Mouse (Mus musculus) limb, embryonic 12.5 days (tissue): ENCODE measurements around the gene Slco3a1. TPM values are rescaled to one million over a fixed set of nuclear protein-coding genes. Genes with fewer than 3 reads are reported as not detected.

Source experiments
- ATAC-seq: fragments of 200-750 bp; cut with Nextera tagmentation; 2 replicates; pipeline ENCODE4 v1.8.0; 2017; ENCODE audit warnings: low read depth, moderate TSS enrichment; ENCODE audit not compliant: insufficient number of reproducible peaks, insufficient read depth, low FRiP score, low TSS enrichment
- H3K27ac ChIP-seq: fragments of 300-500 bp; sonication (generic); 2 replicates; pipeline ENCODE4 v1.5.1; 2016; ENCODE audit warnings: mild to moderate bottlenecking, moderate library complexity
- H3K27me3 ChIP-seq: fragments of 300-500 bp; sonication (generic); 2 replicates; pipeline ENCODE4 v1.6.1; 2016; ENCODE audit warnings: mild to moderate bottlenecking, moderate library complexity
- H3K36me3 ChIP-seq: fragments of 300-500 bp; sonication (generic); 2 replicates; pipeline ENCODE4 v1.6.1; 2016; ENCODE audit warnings: mild to moderate bottlenecking, moderate library complexity
- H3K4me1 ChIP-seq: fragments of 300-500 bp; sonication (generic); replicated peaks from 2 replicates; pipeline ENCODE4 v1.6.1; 2016
- H3K4me2 ChIP-seq: fragments of 300-500 bp; sonication (generic); 2 replicates; pipeline ENCODE4 v1.6.1; 2016; ENCODE audit warnings: mild to moderate bottlenecking, moderate library complexity
- H3K4me3 ChIP-seq: fragments of 300-500 bp; sonication (generic); replicated peaks from 2 replicates; pipeline ENCODE4 v1.5.1; 2016; ENCODE audit warnings: mild to moderate bottlenecking
- H3K9ac ChIP-seq: fragments of 300-500 bp; sonication (generic); replicated peaks from 2 replicates; pipeline ENCODE4 v1.6.1; 2016; ENCODE audit warnings: mild to moderate bottlenecking, moderate library complexity
- H3K9me3 ChIP-seq: fragments of 300-500 bp; sonication (generic); 2 replicates; pipeline ENCODE4 v1.6.1; 2016; ENCODE audit warnings: mild to moderate bottlenecking, moderate library complexity
- WGBS: fragments of 180-500 bp; shearing (Covaris S2); methylation state at CpG from one replicate; pipeline ENCODE4 v1.1.7; 2016; 5-methylcytosine and 5-hydroxymethylcytosine counted together
- polyA plus RNA-seq: library from polyadenylated mRNA; unstranded; fragments of >200 nt; fragmentation: Nextera tagmentation; extraction: Ambion mirVana; gene quantifications from 2 replicates; pipeline ENCODE4 v1.2.1, GENCODE M21; 2016

Slco3a1 gene
- polyA plus RNA-seq, 1 experiment from 2014 or later, result 8.2 TPM

- Histone ChIP-seq H3K9ac (no peak overlapping the region), H3K9me3 (no peaks in the 10 kb centered on the region), H3K36me3 (no peaks in the 10 kb centered on the region), H3K27ac (no peak overlapping the region), H3K4me1 (no peaks in the 10 kb centered on the region; the same call in 1 of the 2 replicates), H3K4me3 (no peak overlapping the region), H3K27me3 (peaks cover 11% of the 10 kb centered on the region; the same call in 1 of the 2 replicates), H3K4me2 (no peak overlapping the region)
- no peak for ATAC-seq
- WGBS, result 17% methylated on average over 4 of the region's 4 CpGs
These were observed 189.0 kb downstream of the Slco3a1 start for GRCm38 (mm10) chr7:74365623-74366022.

- Histone ChIP-seq H3K27me3 (0 out of 2 replicates have a peak, but pooled peaks cover 6% of the 10 kb centered on the region), H3K9me3 (no peaks in the 10 kb centered on the region), H3K9ac (no peak overlapping the region), H3K4me3 (no peak overlapping the region), H3K36me3 (no peaks in the 10 kb centered on the region), H3K4me1 (no peaks in the 10 kb centered on the region; the same call in 1 of the 2 replicates), H3K4me2 (no peak overlapping the region), H3K27ac (no peak overlapping the region)
- 69% methylated on average over 3 of the region's 3 CpGs for whole genome bisulfite sequencing
- no peak for ATAC-seq
These were observed 189.6 kb downstream of the Slco3a1 start for GRCm38 (mm10) chr7:74364956-74365355.

GRCm38 (mm10) chr7:74363440-74363839, 191.1 kb downstream of the Slco3a1 start:
- Histone ChIP-seq H3K9me3 (no peaks in the 10 kb centered on the region), H3K4me1 (no peaks in the 10 kb centered on the region; the same call in 1 of the 2 replicates), H3K4me3 (no peak overlapping the region), H3K4me2 (no peak overlapping the region), H3K27ac (no peak overlapping the region), H3K9ac (no peak overlapping the region), H3K27me3 (0 out of 2 replicates have a peak, but pooled peaks cover 3% of the 10 kb centered on the region), H3K36me3 (no peaks in the 10 kb centered on the region)
- 74% methylated on average over 2 of the region's 2 CpGs for WGBS
- ATAC-seq, result no peak

GRCm38 (mm10) chr7:74361677-74362076, 192.9 kb downstream of the Slco3a1 start:
- WGBS, result 85% methylated on average over 2 of the region's 2 CpGs
- no peak for ATAC-seq
- Histone ChIP-seq H3K36me3 (no peaks in the 10 kb centered on the region), H3K9ac (no peak overlapping the region), H3K9me3 (no peaks in the 10 kb centered on the region), H3K4me1 (no peaks in the 10 kb centered on the region; the same call in 1 of the 2 replicates), H3K4me2 (no peak overlapping the region), H3K4me3 (no peak overlapping the region), H3K27me3 (no peaks in the 10 kb centered on the region), H3K27ac (no peak overlapping the region)

DNA sequence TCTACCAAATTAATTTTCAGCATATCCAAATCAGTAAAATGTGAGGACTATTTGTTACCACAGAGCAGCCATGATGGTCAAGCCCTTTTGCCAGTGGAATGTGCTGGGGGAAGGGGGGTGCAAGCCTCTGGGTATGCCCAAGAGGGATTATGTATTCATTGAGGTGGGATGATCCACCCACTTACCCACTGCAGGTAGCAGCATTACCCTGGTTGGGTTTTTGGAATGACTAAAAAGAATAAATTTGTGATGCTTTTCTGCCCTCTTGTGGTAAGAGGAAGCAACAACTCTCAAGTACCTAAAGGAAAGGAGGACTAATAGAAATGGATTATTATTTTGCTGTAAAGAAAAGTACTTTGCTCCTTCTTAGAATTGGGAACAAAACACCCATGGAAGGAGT, 197.6 kb downstream of the Slco3a1 start:
- Histone ChIP-seq H3K9ac (no peak overlapping the region), H3K27me3 (no peaks in the 10 kb centered on the region), H3K4me3 (no peak overlapping the region), H3K4me2 (no peak overlapping the region), H3K36me3 (no peaks in the 10 kb centered on the region), H3K9me3 (no peaks in the 10 kb centered on the region), H3K27ac (no peak overlapping the region), H3K4me1 (peaks cover 20% of the 10 kb centered on the region)
- ATAC-seq, result no peak

- Histone ChIP-seq H3K9me3 (no peaks in the 10 kb centered on the region), H3K27ac (peak overlapping the region; percentile 78), H3K9ac (no peak overlapping the region), H3K4me3 (no peak overlapping the region), H3K27me3 (no peaks in the 10 kb centered on the region), H3K4me2 (no peak overlapping the region), H3K4me1 (peaks cover 20% of the 10 kb centered on the region), H3K36me3 (no peaks in the 10 kb centered on the region)
- ATAC-seq, result no peak
- 46% methylated on average over 8 of the region's 8 CpGs for WGBS
These were observed 199.9 kb downstream of the Slco3a1 start for GRCm38 (mm10) chr7:74354527-74355256.

DNA sequence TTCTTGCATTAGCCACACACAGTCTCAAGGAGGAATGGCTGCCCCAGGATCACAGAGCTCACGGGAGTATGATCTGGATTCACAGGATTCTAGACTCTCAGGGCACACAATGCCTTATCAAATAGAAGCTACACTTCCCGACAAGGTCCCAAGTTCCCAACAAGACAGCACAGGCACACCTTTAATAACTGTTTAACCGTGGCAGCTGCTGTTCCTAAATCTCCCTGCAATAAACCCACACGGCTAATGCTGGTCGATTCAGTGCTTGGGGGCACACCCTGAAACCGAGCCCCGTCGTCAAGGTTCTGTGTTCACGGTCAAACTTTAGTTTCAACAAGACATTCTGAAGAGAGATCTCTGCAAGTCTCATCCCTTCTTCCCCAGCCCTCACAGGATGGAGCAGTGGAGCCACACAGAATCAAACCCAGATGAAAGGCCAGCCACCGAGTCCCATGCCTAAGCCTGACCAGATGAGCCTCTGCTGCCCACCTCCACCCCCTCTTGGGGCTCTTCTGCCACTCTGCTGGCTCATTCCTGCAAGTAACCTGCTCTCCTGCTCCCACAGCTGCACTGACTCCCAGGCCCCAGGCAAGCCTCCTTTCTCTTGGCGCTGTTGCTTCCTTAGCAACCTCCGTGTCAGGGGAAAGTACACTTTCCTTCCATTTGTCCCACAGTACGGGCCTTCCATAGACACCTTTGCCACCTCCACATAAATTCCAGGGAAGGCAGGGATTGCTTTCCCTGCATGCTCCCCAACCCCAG, 200.7 kb downstream of the Slco3a1 start:
- Histone ChIP-seq H3K36me3 (no peaks in the 10 kb centered on the region), H3K9ac (no peak overlapping the region), H3K4me2 (0 out of 2 replicates have a peak overlapping the region, but pooled peaks have one; percentile 8), H3K4me3 (no peak overlapping the region), H3K4me1 (peaks cover 20% of the 10 kb centered on the region), H3K9me3 (no peaks in the 10 kb centered on the region), H3K27me3 (no peaks in the 10 kb centered on the region), H3K27ac (peak overlapping the region; percentile 78)
- no peak for ATAC-seq
- 34% methylated on average over 13 of the region's 13 CpGs for WGBS

DNA sequence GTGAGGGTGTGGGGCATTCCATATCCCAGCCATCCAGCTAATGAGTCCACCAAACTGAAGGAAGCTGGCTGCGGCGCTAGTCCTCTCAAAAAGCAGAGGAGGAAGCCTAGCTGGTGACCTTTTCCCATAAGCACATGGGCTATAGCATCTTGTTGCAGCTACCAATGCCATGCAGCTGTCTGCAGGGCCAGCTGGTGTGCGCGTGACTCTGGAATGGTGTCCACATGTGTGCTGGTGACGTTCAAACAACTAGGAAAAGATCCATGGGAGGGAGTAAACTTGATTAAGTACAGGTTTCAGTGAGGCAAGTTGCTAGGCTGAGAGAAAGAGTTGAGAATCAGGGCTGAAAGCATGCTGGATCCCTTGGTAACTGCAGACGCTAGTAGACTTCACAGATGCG, 201.3 kb downstream of the Slco3a1 start:
- Histone ChIP-seq H3K4me3 (no peak overlapping the region), H3K9ac (no peak overlapping the region), H3K36me3 (no peaks in the 10 kb centered on the region), H3K27ac (peak overlapping the region; percentile 78), H3K4me2 (no peak overlapping the region), H3K9me3 (no peaks in the 10 kb centered on the region), H3K4me1 (peaks cover 20% of the 10 kb centered on the region), H3K27me3 (no peaks in the 10 kb centered on the region)
- WGBS, result 30% methylated on average over 7 of the region's 7 CpGs
- peak; percentile 72; the same call in 1 of the 2 replicates for ATAC-seq

GRCm38 (mm10) chr7:74348318-74348890, 206.2 kb downstream of the Slco3a1 start:
- 92% methylated on average over 7 of the region's 7 CpGs for WGBS
- Histone ChIP-seq H3K9ac (no peak overlapping the region), H3K27me3 (no peaks in the 10 kb centered on the region), H3K4me2 (no peak overlapping the region), H3K27ac (no peak overlapping the region), H3K9me3 (no peaks in the 10 kb centered on the region), H3K4me3 (no peak overlapping the region), H3K4me1 (peaks cover 33% of the 10 kb centered on the region), H3K36me3 (no peaks in the 10 kb centered on the region)
- ATAC-seq, result no peak

- no peak overlapping the region for H3K4me2 ChIP-seq
- peak overlapping the region; percentile 79 for H3K27ac ChIP-seq
- H3K4me1 ChIP-seq, result peaks cover 25% of the 10 kb centered on the region
- 91% methylated on average over 9 of the region's 9 CpGs for WGBS
- no peak overlapping the region for H3K4me3 ChIP-seq
- H3K36me3 ChIP-seq, result no peaks in the 10 kb centered on the region
- H3K27me3 ChIP-seq, result no peaks in the 10 kb centered on the region
- no peak overlapping the region for H3K9ac ChIP-seq
- no peak for ATAC-seq
- no peaks in the 10 kb centered on the region for H3K9me3 ChIP-seq
These were observed 207.6 kb downstream of the Slco3a1 start for GRCm38 (mm10) chr7:74347026-74347425.

GRCm38 (mm10) chr7:74346451-74346850, 208.1 kb downstream of the Slco3a1 start:
- Histone ChIP-seq H3K9me3 (no peaks in the 10 kb centered on the region), H3K27me3 (no peaks in the 10 kb centered on the region), H3K4me3 (no peak overlapping the region), H3K9ac (no peak overlapping the region), H3K4me2 (no peak overlapping the region), H3K36me3 (no peaks in the 10 kb centered on the region), H3K27ac (peak overlapping the region; percentile 79), H3K4me1 (peaks cover 29% of the 10 kb centered on the region)
- peak; percentile 69 for ATAC-seq
- 71% methylated on average over 3 of the region's 3 CpGs for WGBS
